Mouse (Mus musculus): ENCODE results near the gene Ddx6.

Gene Ddx6

GRCm38 (mm10) chr9:44686638-44687037 lies 81.9 kb downstream of the Ddx6 start:
- no peak for DNase-seq (ENCODE audit: low read depth, low spot score)

- DNase-seq (ENCODE audit: low read depth, low spot score): no peak
These were observed 83.3 kb downstream of the Ddx6 start for GRCm38 (mm10) chr9:44688013-44688412.

Data from embryo, embryonic 11.5 days (tissue).